ENCODE assay signal across 8 mouse cellular contexts in genomic region chr5:31242191-31242590, GRCm38 (mm10). TPM values are rescaled to one million over a fixed set of nuclear protein-coding genes. Genes with fewer than 3 reads are reported as not detected.
DNase-seq lines count a peak whose midpoint lies in the region; ATAC-seq and TF ChIP-seq lines count a peak whose summit lies in the region.

No protein-coding gene starts in this region.

- peak overlapping the region; percentile 90 for H3K4me3 ChIP-seq in layer of hippocampus, adult 2 months
- peak overlapping the region; percentile 93 for H3K4me3 ChIP-seq in embryonic facial prominence, embryonic 13.5 days
- H3K4me3 ChIP-seq in intestine, embryonic 14.5 days (ENCODE audit: low read depth, low read length): peak overlapping the region; percentile 80
- H3K4me3 ChIP-seq in midbrain, postnatal 0 days (ENCODE audit: low read depth, low read length): peak overlapping the region; percentile 93

- no peaks in the 10 kb centered on the region for H3K9me3 ChIP-seq in embryonic facial prominence, embryonic 13.5 days
- no peaks in the 10 kb centered on the region for H3K9me3 ChIP-seq in intestine, embryonic 14.5 days (ENCODE audit: control insufficient read depth, low read length)
- H3K9me3 ChIP-seq in midbrain, postnatal 0 days (ENCODE audit: low read length): no peaks in the 10 kb centered on the region

- H3K4me1 ChIP-seq in embryonic facial prominence, embryonic 13.5 days: peaks cover 8% of the 10 kb centered on the region
- H3K4me1 ChIP-seq in intestine, embryonic 14.5 days (replicated peaks; ENCODE audit: control insufficient read depth, insufficient read depth, low read length): peaks cover 8% of the 10 kb centered on the region
- 0 out of 2 replicates have a peak, but pooled peaks cover 5% of the 10 kb centered on the region for H3K4me1 ChIP-seq in midbrain, postnatal 0 days (ENCODE audit: insufficient read depth, low read length)

- no peak for TF ChIP-seq CTCF in layer of hippocampus, adult 2 months (conservative IDR thresholded peaks at IDR 0.05)
- no peak for TF ChIP-seq CTCF in midbrain, postnatal 0 days (IDR thresholded peaks at IDR 0.05)

- peaks cover 36% of the 10 kb centered on the region for H3K36me3 ChIP-seq in embryonic facial prominence, embryonic 13.5 days
- H3K36me3 ChIP-seq in intestine, embryonic 14.5 days (ENCODE audit: control insufficient read depth, insufficient read depth, low read length): peaks cover 37% of the 10 kb centered on the region
- peaks cover 31% of the 10 kb centered on the region for H3K36me3 ChIP-seq in midbrain, postnatal 0 days (ENCODE audit: insufficient read depth, low read length)

- peak overlapping the region; percentile 96 for H3K9ac ChIP-seq in embryonic facial prominence, embryonic 13.5 days
- peak overlapping the region; percentile 97 for H3K9ac ChIP-seq in intestine, embryonic 14.5 days (ENCODE audit: low read length)
- peak overlapping the region; percentile 97; the same call in 1 of the 2 replicates for H3K9ac ChIP-seq in midbrain, postnatal 0 days (replicated peaks; ENCODE audit: low read length, poor library complexity, severe bottlenecking)

- H3K27ac ChIP-seq in layer of hippocampus, adult 2 months: peak overlapping the region; percentile 98; the same call in 1 of the 2 replicates
- peak overlapping the region; percentile 99; the same call in 1 of the 2 replicates for H3K27ac ChIP-seq in embryonic facial prominence, embryonic 13.5 days
- no peak overlapping the region; the same call in 1 of the 2 replicates for H3K27ac ChIP-seq in intestine, embryonic 14.5 days (ENCODE audit: low read depth)
- peak overlapping the region; percentile 93; the same call in 1 of the 2 replicates for H3K27ac ChIP-seq in midbrain, postnatal 0 days (ENCODE audit: low read depth, low read length)

- no peak for DNase-seq in layer of hippocampus, adult 2 months (ENCODE audit: low spot score in 2 of 2)
- no peak for DNase-seq in layer of hippocampus, postnatal 14 days (ENCODE audit: low spot score in 2 of 2)
- no peak for DNase-seq in intestine, embryonic 14.5 days (ENCODE audit: low spot score)
- DNase-seq in midbrain, postnatal 0 days (ENCODE audit: low spot score): no peak
- DNase-seq in left cerebral cortex, postnatal 25 days (ENCODE audit: low spot score in 2 of 2): no peak
- DNase-seq in layer of hippocampus, adult 9-11 months: no peak
- DNase-seq in kidney, postnatal 4 days: no peak

- intact Hi-C loops in left cerebral cortex, postnatal 25 days (cut with DNase I): no loop called here

- WGBS in embryonic facial prominence, embryonic 13.5 days: 21% methylated on average over 10 of the region's 10 CpGs
- WGBS in intestine, embryonic 14.5 days: 25% methylated on average over 10 of the region's 10 CpGs
- WGBS in midbrain, postnatal 0 days: 21% methylated on average over 10 of the region's 10 CpGs

- ATAC-seq in embryonic facial prominence, embryonic 13.5 days (ENCODE audit: insufficient number of reproducible peaks, insufficient read depth, low FRiP score, low TSS enrichment, low read depth): no peak
- ATAC-seq in intestine, embryonic 14.5 days (replicated peaks; ENCODE audit: low FRiP score, low TSS enrichment, low read depth): no peak
- ATAC-seq in midbrain, postnatal 0 days (ENCODE audit: low FRiP score): no peak

- no peaks in the 10 kb centered on the region for H3K27me3 ChIP-seq in embryonic facial prominence, embryonic 13.5 days
- H3K27me3 ChIP-seq in intestine, embryonic 14.5 days (replicated peaks; ENCODE audit: control insufficient read depth, insufficient read depth, low read length): no peaks in the 10 kb centered on the region
- no peaks in the 10 kb centered on the region for H3K27me3 ChIP-seq in midbrain, postnatal 0 days (ENCODE audit: insufficient read depth, low read length)

- H3K4me2 ChIP-seq in embryonic facial prominence, embryonic 13.5 days: peak overlapping the region; percentile 92
- H3K4me2 ChIP-seq in intestine, embryonic 14.5 days (ENCODE audit: low read length): peak overlapping the region; percentile 86
- H3K4me2 ChIP-seq in midbrain, postnatal 0 days (ENCODE audit: low read depth, low read length, poor library complexity, severe bottlenecking): peak overlapping the region; percentile 59

RNA-seq across cellular contexts. Expression of gene Gm9970, which starts 1.2 kb away (rescaled TPM):
- under 1 TPM in 1 of 2 experiments, not detected in 1; 0.74 TPM for total RNA-seq in layer of hippocampus, adult 2 months (2021)
- total RNA-seq in layer of hippocampus, postnatal 14 days (2021): not detected
- 0.54 TPM in 1 of 2 replicates, not detected in the other for polyA plus RNA-seq in embryonic facial prominence, embryonic 13.5 days (2015; fragmentation: Nextera tagmentation; extraction: Ambion mirVana)
- 0.48 and 0.60 TPM in 2 replicates for polyA plus RNA-seq in intestine, embryonic 14.5 days (2014; fragmentation: Nextera tagmentation; extraction: Ambion mirVana)
- total RNA-seq in midbrain, postnatal 0 days (2014; rRNA removed): not detected in 2 replicates
- polyA plus RNA-seq in midbrain, postnatal 0 days (2015; fragmentation: Nextera tagmentation; extraction: Ambion mirVana): 0.34 and 0.93 TPM in 2 replicates
- total RNA-seq in left cerebral cortex, postnatal 25 days (2021): not detected

RNA-seq across cellular contexts. Expression of gene Nrbp1, which starts 1.5 kb away (rescaled TPM):
- total RNA-seq in layer of hippocampus, adult 2 months (2021): 10 to 100 TPM; 81.2 to 89.4 TPM
- total RNA-seq in layer of hippocampus, postnatal 14 days (2021): 10 to 100 TPM; 77.7 to 79.7 TPM
- polyA plus RNA-seq in embryonic facial prominence, embryonic 13.5 days (2015; fragmentation: Nextera tagmentation; extraction: Ambion mirVana): 159 and 161 TPM in 2 replicates
- polyA plus RNA-seq in intestine, embryonic 14.5 days (2014; fragmentation: Nextera tagmentation; extraction: Ambion mirVana): 138 and 158 TPM in 2 replicates
- total RNA-seq in midbrain, postnatal 0 days (2014; rRNA removed): 120 and 126 TPM in 2 replicates
- 138 and 149 TPM in 2 replicates for polyA plus RNA-seq in midbrain, postnatal 0 days (2015; fragmentation: Nextera tagmentation; extraction: Ambion mirVana)
- 10 to 100 TPM; 81.8 to 83.1 TPM for total RNA-seq in left cerebral cortex, postnatal 25 days (2021)

RNA-seq across cellular contexts. Expression of gene Krtcap3, which starts 9.3 kb away (rescaled TPM):
- 1 to 10 TPM; 3.2 to 4.0 TPM for total RNA-seq in layer of hippocampus, adult 2 months (2021)
- total RNA-seq in layer of hippocampus, postnatal 14 days (2021): 1 to 10 TPM; 1.3 to 1.9 TPM
- 15.4 and 16.2 TPM in 2 replicates for polyA plus RNA-seq in embryonic facial prominence, embryonic 13.5 days (2015; fragmentation: Nextera tagmentation; extraction: Ambion mirVana)
- 59.4 and 71.9 TPM in 2 replicates for polyA plus RNA-seq in intestine, embryonic 14.5 days (2014; fragmentation: Nextera tagmentation; extraction: Ambion mirVana)
- 1.2 and 2.5 TPM in 2 replicates for total RNA-seq in midbrain, postnatal 0 days (2014; rRNA removed)
- 1.5 and 3.4 TPM in 2 replicates for polyA plus RNA-seq in midbrain, postnatal 0 days (2015; fragmentation: Nextera tagmentation; extraction: Ambion mirVana)
- 1 to 10 TPM; 1.3 to 2.4 TPM for total RNA-seq in left cerebral cortex, postnatal 25 days (2021)

RNA-seq across cellular contexts. Expression of gene Ppm1g, which starts 21.7 kb away (rescaled TPM):
- 10 to 100 TPM; 71.3 to 74.8 TPM for total RNA-seq in layer of hippocampus, adult 2 months (2021)
- 10 to 100 TPM; 84.9 to 85.7 TPM for total RNA-seq in layer of hippocampus, postnatal 14 days (2021)
- 130 and 139 TPM in 2 replicates for polyA plus RNA-seq in embryonic facial prominence, embryonic 13.5 days (2015; fragmentation: Nextera tagmentation; extraction: Ambion mirVana)
- 139 and 145 TPM in 2 replicates for polyA plus RNA-seq in intestine, embryonic 14.5 days (2014; fragmentation: Nextera tagmentation; extraction: Ambion mirVana)
- 87.0 and 95.6 TPM in 2 replicates for total RNA-seq in midbrain, postnatal 0 days (2014; rRNA removed)
- polyA plus RNA-seq in midbrain, postnatal 0 days (2015; fragmentation: Nextera tagmentation; extraction: Ambion mirVana): 170 and 183 TPM in 2 replicates
- total RNA-seq in left cerebral cortex, postnatal 25 days (2021): 10 to 100 TPM; 71.3 to 72.1 TPM

RNA-seq across cellular contexts. Expression of gene Zfp513, which starts 40.1 kb away (rescaled TPM):
- total RNA-seq in layer of hippocampus, adult 2 months (2021): 10 to 100 TPM; 29.3 to 29.5 TPM
- 10 to 100 TPM; 25.5 to 31.3 TPM for total RNA-seq in layer of hippocampus, postnatal 14 days (2021)
- 11.2 and 14.8 TPM in 2 replicates for polyA plus RNA-seq in embryonic facial prominence, embryonic 13.5 days (2015; fragmentation: Nextera tagmentation; extraction: Ambion mirVana)
- 5.1 and 5.2 TPM in 2 replicates for polyA plus RNA-seq in intestine, embryonic 14.5 days (2014; fragmentation: Nextera tagmentation; extraction: Ambion mirVana)
- total RNA-seq in midbrain, postnatal 0 days (2014; rRNA removed): 6.4 and 10.9 TPM in 2 replicates
- polyA plus RNA-seq in midbrain, postnatal 0 days (2015; fragmentation: Nextera tagmentation; extraction: Ambion mirVana): 11.1 and 13.0 TPM in 2 replicates
- 10 to 100 TPM; 27.1 to 27.3 TPM for total RNA-seq in left cerebral cortex, postnatal 25 days (2021)
